Mouse (Mus musculus) CD4-positive, CD25-positive, alpha-beta regulatory T cell, adult 2 months (primary cell): ENCODE results near the gene Tbx4.

Experiments
- DNase-seq: peaks from one replicate; pipeline ENCODE4 v3.0.0-alpha.2; 2012; ENCODE audit warnings: low read depth, low spot score

Tbx4 gene

GRCm38 (mm10) chr11:85885665-85886428 lies at the start of gene Tbx4:
TSS of gene Tbx4 (plus strand) at chr11:85886422.
- DNase-seq: no peak

DNA sequence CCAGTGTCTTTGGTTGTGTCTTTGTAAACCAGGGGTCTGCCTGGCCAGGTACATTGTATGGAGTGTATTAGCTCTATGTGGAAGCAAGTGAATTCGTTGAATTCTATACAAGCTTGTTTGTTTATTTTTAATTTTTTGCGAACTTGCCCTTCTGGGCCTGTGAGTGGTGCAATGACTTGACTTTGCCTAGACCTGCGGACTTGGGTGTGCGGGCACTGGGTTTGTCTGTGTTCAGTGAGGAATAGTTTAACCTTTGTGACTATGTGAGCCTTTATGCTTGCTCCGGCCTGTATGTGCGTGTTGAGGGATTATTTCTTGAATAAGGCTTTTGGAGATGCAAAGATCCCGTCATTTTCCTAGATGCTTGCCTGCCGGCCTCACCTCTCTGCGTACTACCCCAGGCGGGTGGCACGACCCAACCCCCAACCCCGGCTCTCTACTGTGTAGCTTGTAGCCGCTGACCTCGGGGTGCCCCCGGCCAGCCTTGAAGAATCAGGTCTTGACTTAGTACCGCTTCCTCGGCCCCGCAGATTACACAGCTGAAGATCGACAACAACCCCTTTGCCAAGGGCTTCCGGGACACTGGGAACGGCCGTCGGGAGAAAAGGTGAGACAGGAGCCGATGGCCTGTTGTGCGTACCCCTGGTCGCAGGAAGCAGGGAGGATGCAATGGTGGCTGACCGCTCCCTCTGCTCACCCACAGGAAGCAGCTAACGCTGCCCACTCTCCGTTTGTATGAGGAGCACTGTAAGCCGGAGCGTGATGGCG lies 49.5 kb upstream of the Tbx4 start:
- no peak for DNase-seq

- DNase-seq: no peak
Measured at GRCm38 (mm10) chr11:85837291-85837647, 49.0 kb upstream of the Tbx4 start.

- DNase-seq: no peak
Measured at GRCm38 (mm10) chr11:85837648-85838423, 48.4 kb upstream of the Tbx4 start.

- DNase-seq: no peak
Measured at GRCm38 (mm10) chr11:85838424-85839257, 47.6 kb upstream of the Tbx4 start.

DNA sequence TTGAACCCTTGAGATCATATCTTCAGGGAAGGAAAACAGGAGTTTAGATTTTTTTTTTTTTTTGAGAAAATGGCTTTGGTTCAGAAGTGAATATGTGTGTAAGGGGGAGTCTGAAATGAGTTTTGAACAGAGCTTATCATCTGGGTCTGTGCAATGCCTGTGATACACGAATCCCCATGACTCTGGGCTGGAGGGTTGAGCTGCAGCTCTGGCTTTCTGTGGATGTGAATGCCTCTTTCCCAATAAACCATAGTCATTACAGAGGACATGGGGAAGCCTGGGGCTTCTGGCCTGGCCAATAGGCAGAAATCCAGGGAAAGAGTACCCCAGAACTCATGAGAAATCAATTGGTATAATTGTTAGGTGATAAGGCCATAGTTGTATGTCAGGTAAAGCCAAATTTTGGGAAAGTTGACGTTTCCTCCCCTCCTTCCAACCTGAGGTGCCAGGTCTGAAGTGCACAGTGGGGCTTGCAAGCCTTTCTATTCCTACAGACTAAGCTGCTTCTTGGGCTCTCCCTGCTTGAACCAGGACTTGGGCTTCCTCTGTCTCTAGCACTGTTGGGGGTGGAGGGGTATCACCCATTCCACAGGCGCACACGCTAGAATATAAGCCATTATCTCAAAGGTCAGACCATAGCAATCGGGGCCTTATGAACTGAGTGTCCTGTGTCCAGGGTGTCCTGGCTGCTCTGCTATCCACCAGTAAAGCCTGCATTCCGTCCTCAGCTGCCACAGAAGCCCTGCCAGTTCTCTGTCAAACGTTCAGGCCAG lies 46.8 kb upstream of the Tbx4 start:
- no peak for DNase-seq

DNA sequence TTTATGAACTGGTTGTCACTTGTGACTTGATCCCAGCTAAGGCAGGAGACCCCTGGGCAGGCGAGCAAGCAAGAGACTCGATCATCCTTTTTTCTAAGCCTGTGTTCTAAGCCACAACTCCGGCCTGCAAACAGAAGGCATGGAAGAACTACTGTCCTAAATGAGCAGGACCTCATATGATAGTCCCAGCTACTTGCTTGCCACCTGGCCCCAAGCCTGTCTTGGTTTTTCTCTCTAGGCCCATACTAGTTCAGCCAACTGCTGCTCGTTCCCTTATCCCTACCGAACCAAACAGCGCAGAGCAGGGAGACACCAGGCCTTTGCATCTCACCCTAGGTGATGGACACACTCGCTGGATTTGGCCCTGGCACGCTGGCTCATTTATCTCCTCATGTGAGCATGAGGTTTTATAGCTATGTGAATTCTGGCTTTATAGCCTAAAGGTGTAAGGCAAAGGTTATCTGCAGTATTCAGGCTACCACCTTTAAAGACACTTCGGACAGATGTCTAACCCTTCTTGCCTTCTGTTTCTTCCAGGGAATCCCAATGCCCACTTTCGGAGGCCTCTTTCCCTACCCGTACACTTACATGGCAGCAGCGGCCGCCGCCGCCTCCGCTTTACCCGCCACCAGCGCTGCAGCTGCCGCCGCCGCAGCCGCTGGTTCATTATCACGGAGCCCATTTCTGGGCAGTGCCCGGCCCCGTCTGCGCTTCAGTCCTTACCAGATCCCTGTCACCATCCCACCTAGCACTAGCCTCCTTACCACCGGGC lies 46.0 kb upstream of the Tbx4 start:
- DNase-seq: peak; percentile 26

DNA sequence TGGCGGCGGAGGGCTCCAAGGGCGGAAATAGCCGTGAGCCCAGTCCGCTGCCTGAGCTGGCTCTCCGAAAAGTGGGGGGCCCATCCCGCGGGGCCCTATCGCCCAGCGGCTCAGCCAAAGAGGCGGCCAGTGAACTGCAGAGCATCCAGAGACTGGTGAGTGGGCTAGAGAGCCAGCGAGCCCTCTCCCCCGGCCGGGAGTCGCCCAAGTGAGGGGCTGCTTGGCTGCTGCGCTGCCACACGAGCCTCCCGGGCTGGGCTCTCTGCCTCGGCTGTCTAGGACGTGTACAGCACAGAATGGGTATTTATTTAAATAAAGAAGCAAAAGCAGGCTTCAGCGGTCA lies 45.4 kb upstream of the Tbx4 start:
- DNase-seq: peak; percentile 15

GRCm38 (mm10) chr11:85841211-85841681 lies 45.0 kb upstream of the Tbx4 start:
- DNase-seq: peak; percentile 15

- peak; percentile 73 for DNase-seq
Measured at GRCm38 (mm10) chr11:85841980-85842379, 44.2 kb upstream of the Tbx4 start.

DNA sequence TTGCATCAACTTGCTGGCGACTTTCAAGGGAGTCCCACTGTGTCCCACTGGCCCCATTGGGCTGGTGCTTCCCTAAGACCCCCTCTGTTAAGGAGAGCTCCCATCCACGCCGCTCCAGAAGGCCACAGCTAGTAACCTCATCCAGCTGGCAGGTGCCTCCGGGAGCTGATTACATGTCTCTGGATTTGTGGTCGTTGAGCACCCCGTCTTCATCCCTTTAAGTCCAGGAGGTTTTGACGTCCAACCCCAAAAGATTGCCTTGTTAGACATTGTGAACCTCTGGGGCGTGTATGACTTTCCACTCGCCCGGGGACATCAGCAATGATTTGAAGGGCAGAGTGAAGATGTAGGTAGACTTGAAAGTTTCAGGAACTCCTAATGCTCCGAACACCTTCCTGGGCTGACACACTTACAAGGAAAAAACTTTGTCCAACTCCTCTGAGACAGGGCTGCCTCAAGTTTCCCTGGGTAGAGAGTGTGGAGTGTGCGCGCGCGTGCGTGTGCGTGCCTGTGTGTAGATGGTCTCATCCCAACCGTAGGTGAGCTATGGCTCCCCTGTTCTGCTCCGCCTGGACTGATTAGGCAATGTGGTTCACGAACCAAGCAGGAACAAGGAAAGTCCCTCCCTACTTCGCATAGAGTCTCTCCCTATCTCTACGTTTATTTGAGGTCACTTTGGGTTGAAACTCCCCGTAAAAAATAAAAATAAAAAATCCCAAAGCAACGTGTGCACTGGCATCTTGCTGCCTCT lies 43.5 kb upstream of the Tbx4 start:
- no peak for DNase-seq

DNA sequence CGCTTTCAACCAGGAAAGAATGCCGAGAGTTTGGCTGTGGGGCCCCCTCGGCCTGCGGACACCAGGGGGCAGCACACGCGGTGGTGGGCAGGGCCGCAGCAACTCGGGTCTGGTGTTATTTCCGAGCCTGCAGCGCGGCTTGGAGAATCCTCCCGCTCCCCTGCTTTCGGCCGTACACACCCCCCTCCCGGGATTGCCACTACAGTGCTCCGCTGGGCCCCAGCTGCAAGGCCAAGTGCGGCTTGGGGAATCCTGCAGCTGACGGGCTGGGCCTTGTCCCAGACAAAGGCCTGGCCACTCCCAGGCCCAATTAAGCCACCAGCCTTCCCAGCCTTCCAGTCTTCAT lies 42.9 kb upstream of the Tbx4 start:
- DNase-seq: peak; percentile 80

DNA sequence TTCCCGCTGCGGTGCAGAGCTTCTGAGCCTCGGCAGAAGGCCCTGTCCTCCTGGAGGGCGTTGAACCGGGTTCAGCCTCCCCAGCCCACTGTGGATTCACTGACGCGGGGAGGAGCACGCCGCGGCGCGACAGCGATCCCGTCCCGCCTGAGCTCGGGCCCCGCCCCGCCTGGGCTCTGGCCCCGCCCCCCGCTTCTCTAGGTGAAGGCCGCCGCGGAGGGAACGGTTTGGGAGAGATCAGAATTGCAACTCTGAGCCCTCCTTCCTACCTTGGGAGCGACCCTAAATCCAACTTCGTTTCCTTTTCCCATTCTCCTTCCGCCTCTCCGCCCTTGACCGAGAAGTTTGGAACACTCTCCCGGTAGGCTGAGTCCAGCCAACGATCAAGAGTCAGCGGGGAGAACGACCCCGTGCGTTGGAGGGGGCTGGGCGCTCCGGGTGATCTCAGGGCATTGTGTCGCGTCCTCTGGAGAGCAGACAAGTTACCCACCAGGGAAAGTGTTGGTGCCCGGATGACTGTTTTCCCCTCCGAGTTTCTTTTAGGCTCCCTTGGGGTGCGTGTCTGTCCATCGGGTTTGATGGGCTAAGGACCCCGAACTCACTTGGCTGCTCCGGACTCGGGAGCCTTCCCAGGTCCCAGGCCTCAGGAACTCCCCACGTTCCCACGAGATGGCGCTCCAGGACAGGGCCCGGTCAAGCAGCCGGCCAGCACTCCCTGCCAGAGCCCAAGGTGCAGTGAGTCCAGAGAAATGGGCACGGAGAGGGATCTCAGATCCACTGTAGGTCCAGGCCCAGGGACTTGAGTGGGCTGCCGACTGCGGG lies 41.9 kb upstream of the Tbx4 start:
- DNase-seq: peak; percentile 73

DNA sequence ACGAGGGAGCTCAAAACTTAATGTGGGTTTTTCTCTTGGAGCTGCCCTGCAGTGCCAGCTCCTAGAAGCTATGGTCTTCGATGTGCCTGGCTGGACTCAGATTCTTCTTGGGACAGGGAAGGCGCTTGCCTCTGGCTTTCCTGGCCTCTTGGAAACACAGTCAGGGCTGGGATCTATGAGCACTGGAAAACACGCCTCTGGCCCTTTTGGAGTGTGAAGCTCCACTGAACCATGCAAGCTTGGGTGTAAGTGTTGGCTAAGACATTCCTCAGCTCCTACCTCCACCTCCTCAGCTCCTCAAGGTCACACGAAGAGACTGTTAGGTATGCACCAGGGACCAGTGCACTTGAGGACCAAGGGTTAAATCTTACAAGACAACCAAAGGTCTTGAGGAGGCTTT lies 41.3 kb upstream of the Tbx4 start:
- DNase-seq: no peak

- DNase-seq: no peak
Measured at GRCm38 (mm10) chr11:85845921-85846320, 40.3 kb upstream of the Tbx4 start.

DNA sequence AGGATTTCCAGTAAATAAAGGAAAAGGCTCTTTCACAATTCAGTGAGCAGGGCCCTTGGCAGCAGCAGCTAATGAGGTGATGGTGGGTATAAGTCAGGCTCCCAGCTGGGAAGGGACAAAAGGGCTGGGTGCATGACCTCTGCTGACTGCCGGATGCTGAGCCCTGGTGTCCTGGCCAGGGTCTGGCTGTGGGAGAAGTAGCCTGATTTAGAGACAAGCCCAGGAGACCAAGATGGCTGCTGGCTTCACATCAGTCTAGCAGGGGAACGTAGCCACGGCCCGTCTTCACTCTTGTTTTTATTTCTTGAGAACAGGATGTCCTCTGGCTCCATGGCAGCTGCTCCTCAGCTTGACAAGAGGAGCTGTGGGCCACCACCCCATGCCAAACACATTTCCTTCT lies 39.7 kb upstream of the Tbx4 start:
- no peak for DNase-seq

DNA sequence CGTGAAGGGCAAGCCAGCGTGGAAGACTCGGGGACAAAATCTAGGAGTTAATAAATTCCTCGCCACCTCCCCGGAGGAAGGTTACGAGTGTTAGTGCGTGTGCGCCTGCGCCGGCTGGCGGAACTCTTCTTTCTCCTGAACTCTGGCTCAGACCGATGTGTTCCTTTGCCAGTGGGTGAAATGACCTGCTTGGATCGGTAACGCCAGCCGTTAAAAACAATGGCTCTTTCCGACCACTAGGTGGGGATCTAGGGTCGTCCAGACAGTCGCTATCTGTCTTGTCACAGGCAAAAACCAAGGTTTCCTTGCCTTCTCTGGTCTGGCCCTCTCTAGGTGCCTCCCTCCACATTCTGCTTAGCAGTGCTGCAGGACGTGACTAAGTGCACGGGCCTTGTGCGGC lies 37.2 kb upstream of the Tbx4 start:
- peak; percentile 79 for DNase-seq

GRCm38 (mm10) chr11:85850233-85850632 lies 36.0 kb upstream of the Tbx4 start, which contains the start of gene Gm11444:
TSS of gene Gm11444 (minus strand) at chr11:85850333.
- DNase-seq: no peak
